Mouse (Mus musculus) forebrain, embryonic 14.5 days (tissue): Measurements from ENCODE around the gene Scd3. TPM values are rescaled to one million over a fixed set of nuclear protein-coding genes. Genes with fewer than 3 reads are reported as not detected.
A peak's percentile ranks its signal among the peaks of the same experiment; 100 is the strongest.
"Not testable (repeated sequence)": the region's sequence is repeated elsewhere in the genome, so short reads cannot be mapped to it uniquely, and the experiment has no call there.

Experiments
- ATAC-seq: fragments of 200-750 bp; cut with Nextera tagmentation; 2 replicates; pipeline ENCODE4 v1.8.0; 2017; ENCODE audit warnings: mild to moderate bottlenecking, moderate library complexity
- DNase-seq: peaks from one replicate; pipeline ENCODE4 v3.0.0-alpha.2; 2015; ENCODE audit warnings: low spot score
- H3K27ac ChIP-seq: fragments of 300-500 bp; sonication (generic); 2 replicates; pipeline ENCODE4 v1.5.1; 2014; ENCODE audit warnings: low read depth, mild to moderate bottlenecking, control low read depth, low read length, moderate library complexity
- H3K27me3 ChIP-seq: fragments of 300-500 bp; sonication (generic); replicated peaks from 2 replicates; pipeline ENCODE4 v1.6.1; 2014; ENCODE audit warnings: low read length, control low read depth, mixed read lengths; ENCODE audit not compliant: control insufficient read depth, insufficient read depth
- H3K36me3 ChIP-seq: fragments of 300-500 bp; sonication (generic); 2 replicates; pipeline ENCODE4 v1.6.1; 2014; ENCODE audit warnings: low read length, control low read depth; ENCODE audit not compliant: control insufficient read depth, insufficient read depth
- H3K4me1 ChIP-seq: fragments of 300-500 bp; sonication (generic); 2 replicates; pipeline ENCODE4 v1.6.1; 2014; ENCODE audit warnings: antibody characterized with exemption, low read length, control low read depth; ENCODE audit not compliant: control insufficient read depth, insufficient read depth
- H3K4me2 ChIP-seq: fragments of 300-500 bp; sonication (generic); 2 replicates; pipeline ENCODE4 v1.6.1; 2014; ENCODE audit warnings: mild to moderate bottlenecking, control low read depth, low read length
- H3K4me3 ChIP-seq: fragments of 300-500 bp; sonication (generic); 2 replicates; pipeline ENCODE4 v1.5.1; 2014; ENCODE audit warnings: low read depth, low read length, control low read depth
- H3K9ac ChIP-seq: fragments of 300-500 bp; sonication (generic); 2 replicates; pipeline ENCODE4 v1.6.1; 2014; ENCODE audit warnings: mild to moderate bottlenecking, low read length, control low read depth, moderate library complexity
- H3K9me3 ChIP-seq: fragments of 300-500 bp; sonication (generic); replicated peaks from 2 replicates; pipeline ENCODE4 v1.6.1; 2016; ENCODE audit warnings: low read length, control low read depth, mixed read lengths; ENCODE audit not compliant: control insufficient read depth
- WGBS: fragments of 180-500 bp; shearing (Covaris S2); extraction: QIAGEN DNeasy Blood & Tissue Kit; methylation state at CpG from one replicate; pipeline ENCODE4 v1.1.7; 2014; 5-methylcytosine and 5-hydroxymethylcytosine counted together
- polyA plus RNA-seq: library from polyadenylated mRNA; unstranded; fragments of >200 nt; fragmentation: Nextera tagmentation; extraction: Ambion mirVana; gene quantifications from 2 replicates; pipeline ENCODE4 v1.2.1, GENCODE M21; 2014

The Scd3 gene
- polyA plus RNA-seq, 1 experiment from 2014 or later = 2.0 TPM

DNA sequence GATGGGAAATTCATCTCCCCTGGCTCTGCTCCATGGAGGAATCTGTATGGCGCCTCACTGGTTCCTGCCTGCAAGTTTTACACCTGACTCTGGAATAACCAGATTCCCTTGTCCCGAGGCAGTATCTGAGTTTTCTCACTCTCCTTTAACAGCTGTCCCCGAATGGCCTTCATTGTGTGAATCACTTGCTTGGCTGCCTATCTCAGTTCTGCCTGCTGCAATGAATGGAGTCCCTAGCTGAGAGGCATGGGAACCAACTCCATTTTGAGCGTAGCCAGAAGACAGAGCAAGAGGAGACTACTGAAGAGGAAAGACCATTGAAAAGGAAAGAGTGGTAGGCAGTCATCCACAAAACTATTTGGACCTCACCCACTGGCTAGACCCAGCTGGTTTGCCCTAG lies 70.6 kb downstream of the Scd3 start:
- Histone ChIP-seq H3K4me1 (no peaks in the 10 kb centered on the region), H3K4me2 (no peak overlapping the region), H3K9ac (no peak overlapping the region), H3K27me3 (no peaks in the 10 kb centered on the region), H3K9me3 (no peaks in the 10 kb centered on the region), H3K36me3 (no peaks in the 10 kb centered on the region), H3K4me3 (no peak overlapping the region), H3K27ac (no peak overlapping the region)
- WGBS = 73% methylated on average over 4 of the region's 4 CpGs
- ATAC-seq = no peak
- no peak for DNase-seq

DNA sequence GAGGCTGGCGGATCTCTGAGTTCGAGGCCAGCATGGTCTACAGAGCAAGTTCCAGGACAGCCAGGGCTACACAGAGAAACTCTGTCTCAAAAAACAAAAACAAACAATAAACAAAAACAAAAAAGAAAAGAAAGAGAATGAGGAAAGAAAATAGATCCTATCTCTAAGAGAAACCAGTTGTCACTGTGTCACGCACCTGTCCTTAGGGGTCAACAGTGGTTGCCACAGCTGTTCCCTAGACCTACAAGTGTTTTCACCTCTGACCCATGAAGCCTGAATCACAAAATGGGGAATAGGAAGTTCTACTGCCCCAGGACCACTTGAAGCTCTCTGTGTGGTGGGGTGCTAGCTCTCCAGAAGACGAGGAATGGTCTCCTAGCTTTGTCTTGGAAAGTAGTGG lies 71.4 kb downstream of the Scd3 start:
- WGBS = 90% methylated on average over 4 of the region's 4 CpGs
- H3K4me3 ChIP-seq = no peak overlapping the region
- H3K4me2 ChIP-seq = no peak overlapping the region
- ATAC-seq = no peak
- no peak for DNase-seq
- H3K27me3 ChIP-seq = no peaks in the 10 kb centered on the region
- H3K36me3 ChIP-seq = no peaks in the 10 kb centered on the region
- H3K4me1 ChIP-seq = no peaks in the 10 kb centered on the region
- no peak overlapping the region for H3K9ac ChIP-seq
- no peak overlapping the region for H3K27ac ChIP-seq
- H3K9me3 ChIP-seq = no peaks in the 10 kb centered on the region

DNA sequence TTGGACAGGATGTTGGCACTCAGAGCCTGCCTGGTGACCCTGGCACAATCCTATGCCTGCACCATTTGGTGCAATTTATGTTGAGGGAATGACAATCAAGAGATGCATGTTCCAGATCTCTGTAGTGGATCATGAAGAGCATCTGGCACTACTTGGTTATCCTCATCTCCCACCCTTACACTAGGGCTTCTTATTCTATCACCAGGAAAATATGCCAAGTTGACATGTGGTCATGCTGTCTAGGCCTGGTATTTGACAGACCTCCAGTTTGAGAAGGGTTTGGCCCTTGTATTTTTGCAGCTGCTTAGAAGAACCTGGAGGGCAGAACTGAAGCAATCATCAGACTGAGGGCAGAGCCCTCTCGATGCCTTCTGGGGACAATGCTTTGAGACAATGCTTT lies 72.3 kb downstream of the Scd3 start:
- Histone ChIP-seq H3K9ac (no peak overlapping the region), H3K4me3 (no peak overlapping the region), H3K27ac (no peak overlapping the region), H3K9me3 (no peaks in the 10 kb centered on the region), H3K36me3 (no peaks in the 10 kb centered on the region), H3K4me2 (no peak overlapping the region), H3K4me1 (no peaks in the 10 kb centered on the region), H3K27me3 (no peaks in the 10 kb centered on the region)
- ATAC-seq (no peak), DNase-seq (no peak)
- WGBS = 94% methylated on average over 1 of the region's 1 CpGs

DNA sequence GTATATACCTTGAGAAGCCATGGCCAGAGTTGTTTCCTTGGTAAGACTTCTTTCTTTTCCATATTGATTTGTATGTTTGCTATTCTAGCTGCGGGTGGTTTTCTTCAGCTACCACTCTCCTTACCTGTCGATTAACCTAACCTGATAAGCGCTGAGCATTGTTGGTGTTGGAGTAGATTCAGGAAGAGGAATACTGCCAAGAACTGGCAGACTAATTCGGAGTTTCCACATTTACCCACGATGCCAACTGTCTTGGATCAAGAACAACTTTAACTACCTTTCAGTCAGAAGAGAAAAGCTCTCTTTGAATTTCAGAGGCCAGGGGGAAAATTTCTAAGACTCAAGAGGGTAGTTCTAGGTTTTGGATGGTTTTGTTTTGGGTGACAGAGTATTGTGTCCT lies 73.8 kb downstream of the Scd3 start:
- H3K36me3 ChIP-seq = no peaks in the 10 kb centered on the region
- H3K4me1 ChIP-seq = peaks cover 7% of the 10 kb centered on the region; the same call in 1 of the 2 replicates
- DNase-seq (no peak), ATAC-seq (no peak)
- no peak overlapping the region for H3K4me3 ChIP-seq
- WGBS = 70% methylated on average over 5 of the region's 5 CpGs
- no peaks in the 10 kb centered on the region for H3K9me3 ChIP-seq
- no peak overlapping the region for H3K27ac ChIP-seq
- no peaks in the 10 kb centered on the region for H3K27me3 ChIP-seq
- no peak overlapping the region for H3K9ac ChIP-seq
- H3K4me2 ChIP-seq = no peak overlapping the region

DNA sequence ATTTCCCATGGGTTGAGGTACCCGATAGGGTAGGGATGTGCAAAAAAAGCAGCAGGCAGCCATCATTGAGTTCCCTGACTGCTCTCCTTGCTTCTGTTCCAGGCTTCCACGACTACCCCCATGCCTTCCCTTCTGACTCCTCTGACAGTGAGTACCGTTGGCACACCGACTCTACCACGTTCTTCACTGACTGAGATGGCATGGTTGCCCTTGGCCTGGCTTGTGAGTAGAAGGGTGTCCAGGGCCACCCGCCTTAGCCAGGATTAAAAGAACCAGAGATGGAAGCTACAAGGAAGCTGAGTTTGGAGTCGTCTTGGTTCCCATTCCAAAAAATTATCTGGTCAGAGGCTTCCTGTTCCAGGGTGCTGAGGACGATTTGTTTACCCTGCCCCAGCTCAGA lies 74.9 kb downstream of the Scd3 start:
- Histone ChIP-seq H3K27ac (no peak overlapping the region), H3K9ac (no peak overlapping the region), H3K4me3 (no peak overlapping the region), H3K4me2 (no peak overlapping the region), H3K9me3 (no peaks in the 10 kb centered on the region), H3K36me3 (no peaks in the 10 kb centered on the region), H3K27me3 (no peaks in the 10 kb centered on the region), H3K4me1 (peaks cover 14% of the 10 kb centered on the region)
- ATAC-seq (no peak), DNase-seq (no peak)
- 95% methylated on average over 8 of the region's 8 CpGs for WGBS

DNA sequence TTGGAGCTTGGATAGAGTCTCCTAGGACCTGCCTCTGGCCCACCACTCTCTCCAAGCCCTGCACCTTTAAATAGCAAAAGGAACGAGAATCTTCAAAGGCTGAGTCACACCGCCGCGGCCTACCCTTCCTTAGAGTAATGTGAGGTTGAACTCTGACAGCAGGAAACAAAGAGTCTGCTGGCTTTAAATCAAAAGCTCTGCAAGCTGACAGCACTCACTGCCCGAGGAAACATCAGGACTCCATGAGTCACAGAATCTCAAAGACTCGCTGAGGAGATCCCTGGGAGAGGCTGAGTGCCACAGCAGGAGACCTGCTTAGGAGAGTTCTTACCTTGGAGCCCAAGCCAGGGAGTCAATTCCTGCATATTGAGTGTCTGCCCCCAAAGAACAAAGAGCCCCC lies 77.7 kb downstream of the Scd3 start:
- no peaks in the 10 kb centered on the region for H3K27me3 ChIP-seq
- DNase-seq (peak; percentile 59), ATAC-seq (no peak)
- no peak overlapping the region; the same call in 1 of the 2 replicates for H3K27ac ChIP-seq
- no peaks in the 10 kb centered on the region for H3K9me3 ChIP-seq
- H3K4me3 ChIP-seq = no peak overlapping the region
- H3K4me1 ChIP-seq = peaks cover 30% of the 10 kb centered on the region
- H3K36me3 ChIP-seq = no peaks in the 10 kb centered on the region
- no peak overlapping the region for H3K9ac ChIP-seq
- WGBS = 5% methylated on average over 6 of the region's 6 CpGs
- H3K4me2 ChIP-seq = no peak overlapping the region

DNA sequence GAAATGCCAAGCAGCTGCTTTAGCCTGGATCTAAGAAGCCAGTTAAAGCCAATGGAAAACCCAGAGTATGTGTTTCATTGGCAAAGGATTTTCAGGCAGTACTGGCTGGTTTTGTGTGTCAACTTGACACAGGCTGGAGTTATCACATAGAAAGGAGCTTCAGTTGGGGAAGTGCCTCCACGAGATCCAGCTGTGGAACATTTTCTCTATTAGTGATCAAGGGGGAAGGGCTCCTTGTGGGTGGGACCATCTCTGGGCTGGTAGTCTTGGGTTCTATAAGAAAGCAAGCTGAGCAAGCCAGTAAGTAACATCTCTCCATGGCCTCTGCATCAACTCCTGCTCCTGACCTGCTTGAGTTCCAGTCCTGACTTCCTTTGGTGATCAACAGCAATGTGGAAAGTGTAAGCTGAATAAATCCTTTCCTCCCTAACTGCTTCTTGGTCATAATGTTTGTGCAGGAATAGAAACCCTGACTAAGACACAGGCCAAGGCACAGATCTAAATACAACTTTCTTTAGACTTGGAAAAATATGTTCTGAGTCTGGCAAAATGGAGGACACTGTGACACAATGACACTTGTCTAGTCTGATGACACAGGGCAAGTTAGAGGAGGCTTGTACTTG lies 78.9 kb downstream of the Scd3 start:
- not testable (repeated sequence) for ATAC-seq, H3K4me2 ChIP-seq, DNase-seq, H3K9ac ChIP-seq, H3K36me3 ChIP-seq, H3K9me3 ChIP-seq, H3K27me3 ChIP-seq, H3K4me3 ChIP-seq
- Histone ChIP-seq H3K27ac (peak overlapping the region; percentile 77; the same call in 1 of the 2 replicates), H3K4me1 (peaks cover 30% of the 10 kb centered on the region)
- WGBS = 70% methylated on average over 1 of the region's 1 CpGs

DNA sequence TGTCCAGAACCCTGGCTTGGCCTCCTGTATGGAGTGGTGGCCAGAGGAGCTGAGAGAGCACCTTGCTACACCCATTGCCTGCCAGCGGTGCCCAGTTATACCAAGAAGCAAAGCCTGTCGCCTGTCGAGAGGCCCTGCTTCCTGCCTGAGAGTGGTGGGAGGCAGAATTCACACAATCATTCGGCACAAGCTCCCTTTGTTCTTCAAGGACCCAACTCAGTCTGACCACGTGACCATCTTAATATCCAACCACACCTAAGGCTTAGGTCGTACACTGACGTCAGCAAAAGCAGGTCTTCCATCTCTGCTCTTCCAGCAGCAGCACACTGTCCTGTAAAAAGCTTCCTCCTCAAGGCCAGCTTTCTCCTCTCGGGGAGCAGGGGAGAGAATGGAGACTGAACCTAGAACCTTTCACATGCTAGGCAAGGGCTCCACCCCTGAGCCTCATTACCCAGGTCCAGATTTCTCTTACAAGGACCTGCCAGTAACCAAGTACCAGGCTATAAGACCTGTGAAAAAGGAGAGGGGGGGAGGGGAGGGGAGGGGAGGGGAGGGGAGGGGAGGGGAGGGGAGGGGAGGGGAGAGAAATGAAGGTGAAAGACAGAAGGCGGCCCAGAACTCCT lies 79.6 kb downstream of the Scd3 start:
- WGBS = 22% methylated on average over 9 of the region's 9 CpGs

More for the DNA sequence above, 79.6 kb downstream of the Scd3 start:
- no peak overlapping the region for H3K4me2 ChIP-seq
- no peak overlapping the region for H3K4me3 ChIP-seq
- no peaks in the 10 kb centered on the region for H3K9me3 ChIP-seq
- H3K4me1 ChIP-seq = peaks cover 30% of the 10 kb centered on the region
- no peaks in the 10 kb centered on the region for H3K36me3 ChIP-seq
- H3K27ac ChIP-seq = peak overlapping the region; percentile 95
- H3K27me3 ChIP-seq = no peaks in the 10 kb centered on the region
- no peak for ATAC-seq
- H3K9ac ChIP-seq = no peak overlapping the region
- DNase-seq = peak; percentile 44
